Mouse (Mus musculus): Measurements from ENCODE around the gene Insig1.
A peak's percentile ranks its signal among the peaks of the same experiment; 100 is the strongest.

The Insig1 gene

GRCm38 (mm10) chr5:28070828-28071455, at the start of gene Insig1:
Gene Insig1, plus strand, starts transcription at chr5:28071363.
- peak; percentile 100 for DNase-seq

DNA sequence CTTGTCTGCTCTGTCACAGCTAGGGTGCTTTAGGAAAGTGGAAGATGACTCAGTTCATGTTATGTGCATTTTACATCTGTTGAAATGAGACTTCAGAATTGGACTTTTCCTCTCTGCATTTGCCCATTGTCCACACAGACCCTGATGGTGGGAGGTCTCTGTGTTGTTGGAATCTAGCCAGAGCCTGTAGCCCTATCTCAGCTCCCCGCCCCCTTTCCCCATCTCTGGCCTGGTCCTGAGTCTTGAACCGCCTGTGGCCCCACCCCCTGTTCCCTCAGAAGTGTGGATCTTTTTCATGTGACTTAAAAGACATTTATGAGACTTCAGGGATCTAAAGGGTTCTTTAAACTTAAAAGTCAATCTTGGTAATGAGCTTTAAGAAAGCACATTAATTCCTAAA, 47.7 kb upstream of the Insig1 start:
- peak; percentile 45 for DNase-seq

DNA sequence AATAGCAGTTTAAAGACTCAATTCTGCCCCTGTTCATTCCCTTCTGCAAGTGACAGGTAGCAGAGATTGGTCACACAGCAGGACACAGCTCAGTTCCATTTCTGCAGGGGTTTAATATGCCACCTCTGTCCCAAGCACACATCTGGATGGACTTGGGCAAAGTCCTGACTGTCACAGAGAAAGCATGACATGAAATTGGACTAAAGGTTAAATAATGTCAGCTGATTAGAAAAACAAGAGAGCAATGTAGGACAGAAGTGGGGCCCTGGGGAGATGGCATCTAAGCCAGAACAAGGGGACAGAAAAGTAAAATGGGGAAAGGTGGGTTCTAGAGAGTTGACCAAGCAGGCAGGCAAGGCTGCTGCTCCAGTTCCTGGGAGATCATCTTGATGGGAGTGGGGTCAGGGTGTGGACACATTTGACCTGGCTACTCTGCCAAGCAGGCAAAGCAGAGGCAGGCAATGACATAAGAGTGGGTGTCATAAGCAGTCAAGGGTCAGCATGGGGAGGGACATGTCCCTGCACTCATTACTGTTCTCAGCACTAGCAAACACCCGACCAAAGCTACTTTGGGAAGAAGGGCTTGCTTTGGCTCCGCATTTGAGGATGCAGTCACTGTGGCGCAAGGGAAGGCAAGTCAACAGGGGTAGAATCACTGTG, 39.5 kb upstream of the Insig1 start:
- DNase-seq = peak; percentile 81

DNA sequence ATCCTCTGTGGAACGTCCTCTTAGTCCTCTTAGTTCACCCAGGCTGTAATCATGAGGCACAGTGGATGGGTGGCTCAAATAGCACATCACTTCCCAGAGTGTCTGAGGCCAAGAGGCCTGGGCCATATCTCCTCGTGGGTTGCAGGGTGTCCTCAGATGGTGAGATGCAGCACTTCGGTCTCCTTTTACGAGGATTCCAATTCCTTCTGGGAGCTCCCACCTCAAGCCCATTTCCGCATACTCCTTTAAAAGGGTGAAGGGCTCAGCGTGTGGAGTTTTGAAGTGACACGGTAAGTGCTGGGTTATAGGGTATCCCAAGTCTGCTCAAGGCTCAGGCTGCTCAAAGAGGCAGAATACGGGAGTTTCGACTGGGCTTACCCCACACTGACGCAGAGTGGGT, 38.3 kb upstream of the Insig1 start:
- DNase-seq = peak; percentile 84

DNA sequence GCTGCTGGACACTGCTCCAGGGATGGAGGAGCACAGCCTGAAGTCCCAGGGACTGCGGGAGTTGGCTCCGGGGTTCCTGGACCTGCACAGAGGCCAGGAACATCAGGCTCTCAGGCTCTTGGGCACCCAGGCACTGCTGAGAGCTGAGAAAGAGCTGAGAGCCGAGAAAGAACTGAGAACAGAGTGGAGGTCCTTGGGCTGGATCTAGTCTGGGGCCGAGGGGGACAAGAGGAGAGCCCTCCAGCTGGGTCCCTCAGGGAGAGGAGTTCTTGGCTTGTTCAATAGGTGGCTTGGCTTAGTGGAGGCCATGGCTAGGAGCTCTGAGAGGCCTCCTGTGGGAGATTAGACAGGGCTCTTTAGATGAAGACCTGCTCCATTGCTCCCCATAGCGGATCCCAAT, 37.9 kb upstream of the Insig1 start:
- peak; percentile 90 for DNase-seq

GRCm38 (mm10) chr5:28033826-28034225, 37.3 kb upstream of the Insig1 start:
- peak; percentile 83 for DNase-seq

DNA sequence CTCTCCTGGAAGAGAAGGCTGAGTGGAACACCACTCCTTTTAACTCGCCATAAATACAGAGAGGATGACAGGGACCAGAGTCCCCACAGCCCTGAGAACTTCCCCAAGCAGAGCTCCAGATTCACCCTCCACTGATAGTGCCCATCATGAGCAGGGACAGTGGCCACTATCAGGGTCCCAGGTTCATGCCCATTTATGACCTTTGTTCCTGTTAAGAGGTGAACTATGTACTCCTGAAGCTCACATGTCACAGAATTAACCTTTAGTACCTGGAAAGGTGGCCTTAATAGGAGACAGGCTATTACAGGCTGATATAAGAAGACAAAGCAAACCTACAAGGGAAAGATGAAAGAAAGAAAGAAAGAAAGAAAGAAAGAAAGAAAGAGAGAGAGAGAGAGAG, 35.2 kb upstream of the Insig1 start:
- DNase-seq = peak; percentile 82

GRCm38 (mm10) chr5:28036518-28036917, 34.6 kb upstream of the Insig1 start:
- DNase-seq = no peak

DNA sequence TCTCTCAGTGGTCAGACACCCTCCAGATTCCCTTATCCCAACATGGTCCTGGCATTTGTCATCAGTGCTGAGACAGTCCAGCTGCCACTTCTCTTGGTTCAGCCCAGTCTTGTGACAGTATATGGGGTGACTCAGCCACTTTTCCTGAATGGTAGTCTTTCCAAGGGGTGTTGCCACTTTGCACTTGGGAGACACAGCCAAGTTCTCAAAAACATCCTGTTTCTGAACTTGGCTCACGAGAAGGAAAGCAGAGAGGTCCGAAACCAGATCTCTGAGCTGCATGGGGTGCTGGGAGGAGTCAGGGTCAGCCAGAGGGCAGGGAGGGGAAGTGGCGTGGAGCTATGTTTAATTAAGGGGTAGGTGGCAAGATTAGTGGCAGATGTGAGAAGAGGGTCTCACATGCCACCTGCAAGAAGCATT, 34.0 kb upstream of the Insig1 start:
- peak; percentile 99 for DNase-seq

DNA sequence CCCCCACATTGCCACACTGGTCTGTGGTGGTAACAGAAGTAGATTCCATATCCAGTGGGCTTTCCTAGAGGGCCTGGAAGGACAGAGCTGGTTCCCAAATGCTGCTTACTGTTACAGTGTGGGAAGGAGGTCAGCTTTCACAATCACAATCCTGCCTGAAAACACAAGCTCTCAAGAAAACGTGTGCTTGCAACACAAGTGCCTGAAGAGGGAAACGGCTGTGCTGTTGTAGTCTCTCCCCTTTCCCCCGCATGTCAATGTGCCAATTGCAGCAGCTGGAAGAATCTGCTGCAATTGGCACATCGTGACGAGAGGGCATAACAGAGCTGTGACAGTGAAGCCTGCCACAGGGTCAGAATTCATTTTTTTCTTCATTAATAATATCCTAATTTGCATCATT, 33.5 kb upstream of the Insig1 start:
- peak; percentile 96 for DNase-seq

DNA sequence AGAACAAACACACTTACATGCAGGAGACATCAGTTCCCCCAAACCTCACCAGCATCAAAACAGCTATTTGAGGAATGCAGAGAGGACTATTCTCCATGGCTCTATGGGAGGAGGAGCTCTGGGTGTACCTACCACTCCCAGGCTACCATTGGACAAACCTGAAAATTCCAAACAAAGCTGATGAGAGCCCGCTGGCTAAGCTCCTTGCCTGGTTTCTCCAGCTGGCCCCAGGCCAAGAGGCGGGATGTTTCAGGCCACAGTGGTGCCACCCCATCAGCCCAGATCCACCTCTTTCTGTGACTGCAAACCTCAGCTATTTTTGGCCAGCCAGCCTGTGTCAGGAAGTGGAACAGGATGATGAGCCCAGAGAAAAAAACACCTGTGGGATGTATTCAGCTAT, 33.0 kb upstream of the Insig1 start:
- peak; percentile 99 for DNase-seq

GRCm38 (mm10) chr5:28039746-28040655, 31.2 kb upstream of the Insig1 start:
- DNase-seq = peak; percentile 87

- peak; percentile 82 for DNase-seq
Measured at GRCm38 (mm10) chr5:28040726-28041125, 30.4 kb upstream of the Insig1 start.

DNA sequence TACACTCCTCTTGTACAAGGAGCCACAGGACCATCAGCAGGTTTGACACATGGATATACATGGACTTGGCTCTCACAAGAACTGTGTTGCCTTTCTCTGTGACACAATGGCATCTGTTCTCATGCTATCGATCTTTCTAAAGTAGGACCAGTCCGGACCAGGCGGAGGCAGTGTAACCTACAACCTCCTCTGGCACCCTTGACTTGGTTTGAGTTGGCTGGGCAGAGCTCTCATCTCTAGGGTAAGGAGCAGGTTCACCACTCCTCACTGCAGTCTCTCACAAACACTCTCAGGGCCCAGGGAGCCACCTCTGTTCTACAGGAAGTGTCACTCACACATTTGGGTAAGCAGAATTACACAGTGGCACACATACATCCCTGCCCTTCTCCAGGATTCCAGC, 29.1 kb upstream of the Insig1 start:
- DNase-seq = peak; percentile 85

- DNase-seq = peak; percentile 79
Measured at GRCm38 (mm10) chr5:28042779-28043178, 28.4 kb upstream of the Insig1 start.

DNA sequence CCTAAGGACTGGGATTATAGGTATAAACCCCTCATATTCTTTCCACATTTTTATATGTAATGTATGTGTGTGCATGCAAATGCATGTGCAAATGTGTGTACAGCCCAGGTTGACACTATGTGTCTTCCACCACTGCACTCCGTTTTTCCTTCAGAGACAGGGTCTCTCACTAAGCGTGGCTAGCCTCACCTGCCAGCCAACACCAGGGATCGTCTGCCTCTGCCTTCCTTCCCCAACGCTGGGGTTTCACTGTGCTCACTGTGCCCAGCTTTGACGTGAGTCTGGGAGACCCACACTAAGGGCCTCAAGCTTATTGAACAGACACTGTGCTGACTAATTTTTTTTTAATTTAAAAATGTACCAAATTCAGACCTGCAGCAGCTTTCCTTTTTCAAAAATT, 27.8 kb upstream of the Insig1 start:
- peak; percentile 37 for DNase-seq

GRCm38 (mm10) chr5:28046966-28047365, 24.2 kb upstream of the Insig1 start:
- DNase-seq = peak; percentile 70

DNA sequence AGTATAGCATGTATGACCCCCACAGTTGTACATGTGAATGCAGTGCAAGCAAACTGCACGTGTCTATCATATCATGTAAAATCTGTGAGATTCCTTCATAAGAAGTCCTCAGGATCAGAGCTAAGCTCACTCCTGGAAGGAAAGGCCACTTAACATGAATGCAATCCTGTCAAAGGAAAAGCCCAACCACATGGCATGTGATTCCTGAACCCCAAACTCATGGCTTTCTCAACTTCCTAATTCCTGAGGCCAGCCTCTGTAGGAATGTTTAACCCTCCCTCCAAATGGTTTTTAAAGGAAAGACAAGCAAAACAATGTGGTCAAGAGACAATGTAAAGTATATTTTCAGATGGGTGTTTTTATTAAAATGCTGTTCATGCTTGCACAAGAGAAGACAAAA, 23.2 kb upstream of the Insig1 start:
- DNase-seq = peak; percentile 11

DNA sequence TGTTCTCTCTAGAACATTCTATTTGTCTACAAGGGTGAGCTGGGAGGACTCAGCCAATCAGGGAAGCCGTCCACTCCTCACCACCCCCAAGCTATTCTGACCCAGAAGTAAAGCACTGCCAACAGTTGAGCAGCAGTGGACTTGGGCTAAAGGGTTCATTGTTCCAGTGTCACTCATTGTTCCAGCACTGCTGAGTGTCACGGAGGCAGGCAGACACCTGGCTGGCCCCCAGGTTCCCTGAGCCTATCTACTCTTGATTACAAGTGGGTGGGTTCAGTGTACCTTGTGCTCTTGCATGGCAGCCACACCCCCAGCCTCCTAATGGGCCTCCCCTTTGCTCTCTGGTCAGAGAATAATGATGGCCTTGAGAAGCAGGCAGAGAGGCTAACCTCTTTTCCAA, 15.7 kb upstream of the Insig1 start:
- peak; percentile 98 for DNase-seq

DNA sequence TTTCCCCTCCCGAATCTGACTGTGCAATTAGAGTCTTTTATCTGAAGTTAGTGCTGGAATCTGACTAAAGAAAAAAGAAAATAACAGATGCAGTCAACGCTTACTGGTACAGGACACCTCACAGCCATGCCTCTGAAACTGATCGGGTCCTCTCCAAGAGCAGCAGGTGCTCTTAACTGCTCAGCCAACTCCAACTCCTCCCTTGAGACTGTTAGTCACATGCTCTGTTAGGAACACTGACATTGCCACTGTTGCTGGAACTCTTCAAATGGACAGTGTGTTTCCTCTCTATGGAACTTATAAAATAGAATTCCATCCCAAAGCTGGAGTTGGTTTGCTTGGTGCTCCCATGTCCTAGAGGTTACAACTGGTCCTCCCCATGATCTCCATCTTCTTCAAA, 14.3 kb upstream of the Insig1 start:
- DNase-seq = peak; percentile 91

- no peak for DNase-seq
Measured at GRCm38 (mm10) chr5:28060506-28060905, 10.7 kb upstream of the Insig1 start.

- no peak for DNase-seq
Measured at GRCm38 (mm10) chr5:28061011-28061410, 10.2 kb upstream of the Insig1 start.

- DNase-seq = no peak
Measured at GRCm38 (mm10) chr5:28063989-28064624, 7.1 kb upstream of the Insig1 start.

Data from heart, adult 11 months (tissue).